Mouse (Mus musculus): ENCODE data around the gene Zbtb16. TPM values are rescaled to one million over a fixed set of nuclear protein-coding genes. Genes with fewer than 3 reads are reported as not detected.

Gene Zbtb16
- polyA plus RNA-seq, 1 experiment = not detected

DNA sequence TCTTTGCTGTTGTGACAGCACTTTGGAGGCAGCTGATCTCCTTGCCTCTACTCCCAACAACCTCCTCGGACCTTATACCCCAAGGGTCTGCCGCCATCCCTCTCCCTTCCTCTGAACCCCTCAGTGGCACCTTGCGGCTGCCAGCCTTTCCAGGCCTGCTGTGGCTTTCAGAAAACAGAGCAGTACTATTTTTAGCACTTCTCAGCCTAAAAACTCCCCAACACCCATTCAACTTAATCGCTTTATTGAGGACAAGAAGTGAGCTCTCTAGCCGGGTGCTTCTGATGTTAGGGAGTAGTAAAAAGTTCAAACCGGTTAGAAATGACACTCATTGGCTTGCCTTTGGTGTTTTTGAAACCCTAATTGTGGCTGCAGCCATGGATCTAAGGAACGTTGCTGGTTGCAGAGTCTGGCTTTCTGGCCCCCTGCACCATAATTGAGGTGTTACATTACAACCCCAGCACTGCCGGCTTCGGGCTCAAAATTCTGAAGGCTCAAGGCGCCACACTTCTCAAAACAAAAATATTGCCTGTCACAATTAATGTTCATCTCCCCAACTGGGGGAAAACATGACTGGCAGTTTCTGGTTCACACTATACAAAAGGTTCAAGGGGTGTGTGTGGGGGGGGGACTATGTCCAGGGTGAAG, 107.8 kb downstream of the Zbtb16 start:
- H3K4me3 ChIP-seq = no peak overlapping the region
- H3K79me2 ChIP-seq (ENCODE audit: control insufficient read depth, insufficient read depth) = no peaks in the 10 kb centered on the region
- no peak overlapping the region for H3K4me2 ChIP-seq (ENCODE audit: low read depth)
- no peaks in the 10 kb centered on the region for H3K36me3 ChIP-seq (ENCODE audit: control insufficient read depth, insufficient read depth)
- TF ChIP-seq MAX (IDR thresholded peaks at IDR 0.05; ENCODE audit: low read depth) (no peak), CEBPB (IDR thresholded peaks at IDR 0.05; ENCODE audit: insufficient read depth, poor library complexity, severe bottlenecking) (no peak), SRF (IDR thresholded peaks at IDR 0.05; ENCODE audit: control insufficient read depth, insufficient read length, low read depth) (no peak), REST (IDR thresholded peaks at IDR 0.05; ENCODE audit: insufficient read depth, insufficient read length) (no peak), POLR2A (IDR thresholded peaks at IDR 0.05; ENCODE audit: insufficient read length, low read depth) (no peak), E2F4 (IDR thresholded peaks at IDR 0.05; ENCODE audit: insufficient read depth) (no peak), TCF12 (IDR thresholded peaks at IDR 0.05; ENCODE audit: insufficient read depth, poor library complexity, severe bottlenecking) (no peak), USF1 (IDR thresholded peaks at IDR 0.05; ENCODE audit: low read depth) (no peak), MYOD1 (IDR thresholded peaks at IDR 0.05; ENCODE audit: control insufficient read depth in 1 of 3, insufficient read length in 2 of 3, low read depth in 2 of 3) (no peak), MYOG (IDR thresholded peaks at IDR 0.05; ENCODE audit: control insufficient read depth in 1 of 3, insufficient read depth in 1 of 3, insufficient read length in 2 of 3, low read depth in 2 of 3) (no peak)
- no peak overlapping the region for H3ac ChIP-seq (ENCODE audit: control insufficient read depth, insufficient read length)
- H3K27me3 ChIP-seq (ENCODE audit: control insufficient read depth, insufficient read depth, insufficient read length) = no peaks in the 10 kb centered on the region

DNA sequence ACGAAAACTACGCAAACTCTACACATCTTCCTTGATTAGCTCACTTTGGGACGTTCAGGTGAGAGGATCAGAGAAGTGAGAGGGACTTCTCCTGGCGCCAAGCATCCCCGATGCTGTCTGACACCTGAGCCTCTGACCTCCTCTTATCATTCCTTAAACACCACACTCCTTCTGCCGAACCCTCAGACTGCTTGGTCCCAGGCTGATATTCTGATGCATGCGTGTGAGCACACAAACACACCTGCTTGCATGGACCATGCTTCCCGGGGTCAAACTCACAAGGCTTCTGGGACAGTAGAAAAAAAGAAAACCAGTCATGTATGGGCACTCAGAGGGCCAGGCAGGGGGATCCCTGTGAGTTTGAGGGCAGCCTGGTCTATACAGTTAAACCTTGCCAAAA, 109.7 kb downstream of the Zbtb16 start:
- TF ChIP-seq USF1 (IDR thresholded peaks at IDR 0.05; ENCODE audit: low read depth) (no peak), MAX (IDR thresholded peaks at IDR 0.05; ENCODE audit: low read depth) (no peak), MYOD1 (IDR thresholded peaks at IDR 0.05; ENCODE audit: control insufficient read depth in 1 of 3, insufficient read length in 2 of 3, low read depth in 2 of 3) (no peak), POLR2AphosphoS2 (IDR thresholded peaks at IDR 0.05; ENCODE audit: insufficient read length, low read depth) (no peak), CEBPB (IDR thresholded peaks at IDR 0.05; ENCODE audit: insufficient read depth, poor library complexity, severe bottlenecking) (no peak), TCF12 (IDR thresholded peaks at IDR 0.05; ENCODE audit: insufficient read depth, poor library complexity, severe bottlenecking) (no peak), REST (IDR thresholded peaks at IDR 0.05; ENCODE audit: insufficient read depth, insufficient read length) (no peak), POLR2A (IDR thresholded peaks at IDR 0.05; ENCODE audit: insufficient read length, low read depth) (no peak)

DNA sequence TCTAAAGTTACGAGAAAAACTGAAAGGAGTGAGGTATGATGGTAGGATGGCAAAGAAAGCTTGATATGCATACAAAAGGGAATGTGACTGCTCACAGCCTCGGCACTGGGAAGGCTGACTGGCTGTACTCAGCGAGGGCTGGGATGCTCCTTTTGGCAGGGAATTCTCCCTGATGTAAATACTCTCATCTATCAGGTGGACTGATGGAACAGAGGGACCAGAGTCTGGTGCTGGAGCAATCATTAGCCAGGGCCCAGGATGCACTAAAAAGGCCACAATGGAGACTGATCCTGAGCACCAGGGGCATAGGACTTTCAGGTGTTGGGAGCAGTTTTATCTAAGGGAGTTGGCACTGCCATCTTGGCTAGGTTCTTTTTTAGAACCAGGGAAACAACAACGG, 110.1 kb downstream of the Zbtb16 start:
- no peaks in the 10 kb centered on the region for H3K79me2 ChIP-seq (ENCODE audit: control insufficient read depth, insufficient read depth)
- H3K4me3 ChIP-seq = no peak overlapping the region
- no peaks in the 10 kb centered on the region for H3K36me3 ChIP-seq (ENCODE audit: control insufficient read depth, insufficient read depth)
- TF ChIP-seq POLR2A (IDR thresholded peaks at IDR 0.05; ENCODE audit: insufficient read length, low read depth) = no peak
- TF ChIP-seq REST (IDR thresholded peaks at IDR 0.05; ENCODE audit: insufficient read depth, insufficient read length) = no peak
- no peak for TF ChIP-seq MAX (IDR thresholded peaks at IDR 0.05; ENCODE audit: low read depth)
- no peak overlapping the region for H3K4me2 ChIP-seq (ENCODE audit: low read depth)
- no peaks in the 10 kb centered on the region for H3K27me3 ChIP-seq (ENCODE audit: control insufficient read depth, insufficient read depth, insufficient read length)
- no peak overlapping the region for H3ac ChIP-seq (ENCODE audit: control insufficient read depth, insufficient read length)

More for the DNA sequence above, 109.7 kb downstream of the Zbtb16 start:
- Histone ChIP-seq H3K36me3 (ENCODE audit: control insufficient read depth, insufficient read depth) (no peaks in the 10 kb centered on the region), H3K27me3 (ENCODE audit: control insufficient read depth, insufficient read depth, insufficient read length) (no peaks in the 10 kb centered on the region), H3ac (ENCODE audit: control insufficient read depth, insufficient read length) (no peak overlapping the region), H3K4me3 (no peak overlapping the region), H3K79me2 (ENCODE audit: control insufficient read depth, insufficient read depth) (no peaks in the 10 kb centered on the region), H3K4me2 (ENCODE audit: low read depth) (no peak overlapping the region)

DNA sequence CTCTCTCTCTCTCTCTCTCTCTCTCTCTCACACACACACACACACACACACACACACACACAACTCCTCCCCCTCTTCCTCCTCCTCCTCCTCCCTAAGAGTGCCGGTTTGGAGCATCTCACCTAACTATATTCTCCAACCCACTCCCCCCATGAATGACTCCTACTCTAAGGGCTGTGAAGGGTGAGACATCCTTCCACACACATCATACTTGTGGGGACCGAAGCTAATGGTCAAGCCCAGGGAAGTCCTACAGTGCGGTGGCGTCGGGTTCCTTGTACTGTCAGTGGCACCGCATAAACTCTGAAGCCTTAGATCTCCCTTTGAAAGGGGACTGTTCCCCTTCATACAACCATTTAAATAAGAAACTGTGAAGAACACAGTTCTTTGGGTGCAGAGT, 110.9 kb downstream of the Zbtb16 start:
- TF ChIP-seq TCF12 (IDR thresholded peaks at IDR 0.05; ENCODE audit: insufficient read depth, poor library complexity, severe bottlenecking) (no peak), REST (IDR thresholded peaks at IDR 0.05; ENCODE audit: insufficient read depth, insufficient read length) (no peak)
- Histone ChIP-seq H3K27me3 (ENCODE audit: control insufficient read depth, insufficient read depth, insufficient read length) (no peaks in the 10 kb centered on the region), H3K79me2 (ENCODE audit: control insufficient read depth, insufficient read depth) (no peaks in the 10 kb centered on the region), H3K4me2 (ENCODE audit: low read depth) (no peak overlapping the region), H3K4me3 (no peak overlapping the region), H3K36me3 (ENCODE audit: control insufficient read depth, insufficient read depth) (no peaks in the 10 kb centered on the region), H3ac (ENCODE audit: control insufficient read depth, insufficient read length) (no peak overlapping the region)

DNA sequence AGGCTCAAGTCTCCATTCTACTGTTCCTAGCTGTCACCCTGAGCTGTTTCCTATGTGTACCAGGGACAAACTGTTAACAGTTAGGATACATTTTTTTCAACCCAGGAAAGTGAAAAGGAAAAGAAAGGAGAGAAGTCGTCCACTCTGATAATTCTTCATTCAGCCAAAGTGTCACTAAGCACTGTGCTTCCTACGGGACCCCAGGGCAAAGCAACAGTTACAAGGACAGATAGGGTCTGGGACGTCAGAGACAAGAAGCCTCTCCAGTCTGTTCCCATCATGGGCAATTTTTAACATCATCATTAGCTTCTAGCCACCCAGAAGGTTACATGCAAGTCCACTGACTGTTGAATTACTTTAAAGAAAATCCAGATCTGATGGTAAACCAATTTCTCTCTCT, 111.3 kb downstream of the Zbtb16 start:
- Histone ChIP-seq H3K36me3 (ENCODE audit: control insufficient read depth, insufficient read depth) (no peaks in the 10 kb centered on the region), H3K4me2 (ENCODE audit: low read depth) (no peak overlapping the region), H3K79me2 (ENCODE audit: control insufficient read depth, insufficient read depth) (no peaks in the 10 kb centered on the region), H3K4me3 (no peak overlapping the region), H3K27me3 (ENCODE audit: control insufficient read depth, insufficient read depth, insufficient read length) (no peaks in the 10 kb centered on the region), H3ac (ENCODE audit: control insufficient read depth, insufficient read length) (no peak overlapping the region)
- TF ChIP-seq SRF (IDR thresholded peaks at IDR 0.05; ENCODE audit: control insufficient read depth, insufficient read length, low read depth) = no peak
- TF ChIP-seq TCF12 (IDR thresholded peaks at IDR 0.05; ENCODE audit: insufficient read depth, poor library complexity, severe bottlenecking) = no peak
- no peak for TF ChIP-seq E2F4 (IDR thresholded peaks at IDR 0.05; ENCODE audit: insufficient read depth)
- TF ChIP-seq MYOG (IDR thresholded peaks at IDR 0.05; ENCODE audit: control insufficient read depth in 1 of 3, insufficient read depth in 1 of 3, insufficient read length in 2 of 3, low read depth in 2 of 3) = no peak
- no peak for TF ChIP-seq CEBPB (IDR thresholded peaks at IDR 0.05; ENCODE audit: insufficient read depth, poor library complexity, severe bottlenecking)
- no peak for TF ChIP-seq MYOD1 (IDR thresholded peaks at IDR 0.05; ENCODE audit: control insufficient read depth in 1 of 3, insufficient read length in 2 of 3, low read depth in 2 of 3)
- TF ChIP-seq MAX (IDR thresholded peaks at IDR 0.05; ENCODE audit: low read depth) = no peak
- TF ChIP-seq TCF3 (IDR thresholded peaks at IDR 0.05; ENCODE audit: insufficient read length, low read depth) = no peak
- TF ChIP-seq REST (IDR thresholded peaks at IDR 0.05; ENCODE audit: insufficient read depth, insufficient read length) = no peak
- no peak for TF ChIP-seq USF1 (IDR thresholded peaks at IDR 0.05; ENCODE audit: low read depth)
- TF ChIP-seq POLR2AphosphoS2 (IDR thresholded peaks at IDR 0.05; ENCODE audit: insufficient read length, low read depth) = no peak
- no peak for TF ChIP-seq POLR2A (IDR thresholded peaks at IDR 0.05; ENCODE audit: insufficient read length, low read depth)
